Mouse (Mus musculus): ENCODE measurements around the gene Pgpep1l.
A peak's percentile ranks its signal among the peaks of the same experiment; 100 is the strongest.
"Not testable (repeated sequence)": the region's sequence is repeated elsewhere in the genome, so short reads cannot be mapped to it uniquely, and the experiment has no call there.

Gene Pgpep1l

GRCm38 (mm10) chr7:68264028-68264453, at the start of gene Pgpep1l:
TSS of gene Pgpep1l (minus strand) at chr7:68264233.
- DNase-seq = peak; percentile 22 to 43

GRCm38 (mm10) chr7:68313038-68313782, 49.2 kb upstream of the Pgpep1l start:
- no peak for DNase-seq

- peak; percentile 40 to 50 for DNase-seq
Measured at GRCm38 (mm10) chr7:68312395-68312794, 48.4 kb upstream of the Pgpep1l start.

- no peak for DNase-seq
Measured at GRCm38 (mm10) chr7:68311469-68311868, 47.4 kb upstream of the Pgpep1l start.

- no peak for DNase-seq
Measured at GRCm38 (mm10) chr7:68306756-68307155, 42.7 kb upstream of the Pgpep1l start.

GRCm38 (mm10) chr7:68305781-68306575, 41.9 kb upstream of the Pgpep1l start:
- DNase-seq = no peak

GRCm38 (mm10) chr7:68303685-68304084, 39.7 kb upstream of the Pgpep1l start:
- DNase-seq = no peak

- peak; percentile 72 to 78 for DNase-seq
Measured at GRCm38 (mm10) chr7:68302586-68303433, 38.8 kb upstream of the Pgpep1l start.

GRCm38 (mm10) chr7:68301160-68301559, 37.1 kb upstream of the Pgpep1l start:
- no peak for DNase-seq

- DNase-seq = no peak
Measured at GRCm38 (mm10) chr7:68298381-68299076, 34.5 kb upstream of the Pgpep1l start.

GRCm38 (mm10) chr7:68296487-68296886, 32.5 kb upstream of the Pgpep1l start:
- no peak for DNase-seq

GRCm38 (mm10) chr7:68293997-68294789, 30.2 kb upstream of the Pgpep1l start:
- no peak for DNase-seq

GRCm38 (mm10) chr7:68291603-68292002, 27.6 kb upstream of the Pgpep1l start:
- no peak for DNase-seq

GRCm38 (mm10) chr7:68289081-68289480, 25.0 kb upstream of the Pgpep1l start:
- no peak for DNase-seq

GRCm38 (mm10) chr7:68288000-68288399, 24.0 kb upstream of the Pgpep1l start:
- DNase-seq = not testable (repeated sequence)

- DNase-seq = no peak
Measured at GRCm38 (mm10) chr7:68287582-68287981, 23.5 kb upstream of the Pgpep1l start.

- DNase-seq = no peak
Measured at GRCm38 (mm10) chr7:68286526-68287481, 22.8 kb upstream of the Pgpep1l start.

- no peak for DNase-seq
Measured at GRCm38 (mm10) chr7:68285851-68286298, 21.8 kb upstream of the Pgpep1l start.

GRCm38 (mm10) chr7:68283776-68284175, 19.7 kb upstream of the Pgpep1l start:
- no peak for DNase-seq

- DNase-seq = not testable (repeated sequence)
Measured at GRCm38 (mm10) chr7:68283133-68283520, 19.1 kb upstream of the Pgpep1l start.
